Mouse (Mus musculus) subcutaneous adipose tissue, adult 2 months (tissue): ENCODE data around the gene Nedd1. TPM values are rescaled to one million over a fixed set of nuclear protein-coding genes. Genes with fewer than 3 reads are reported as not detected.

Experiments
- polyA plus RNA-seq: library from polyadenylated mRNA; depleted of rRNA; stranded (reverse); fragments of >200 nt; gene quantifications from 2 replicates; pipeline ENCODE4 v1.2.3, GENCODE M21; 2012; ENCODE audit warnings: low replicate concordance; rRNA removed

Nedd1 gene
- 5.5 and 9.6 TPM in 2 replicates for polyA plus RNA-seq

GRCm38 (mm10) chr10:92721771-92722619 is at the start of gene Nedd1:
Nedd1 (minus strand) TSS chr10:92722420.

